Mouse (Mus musculus) duodenum, adult 2 months (tissue): ENCODE results near the gene Ptbp2. TPM values are rescaled to one million over a fixed set of nuclear protein-coding genes. Genes with fewer than 3 reads are reported as not detected.

Experiments
- polyA plus RNA-seq: library from polyadenylated mRNA; depleted of rRNA; stranded (reverse); fragments of >200 nt; gene quantifications from 2 replicates; pipeline ENCODE4 v1.2.3, GENCODE M21; 2012; ENCODE audit warnings: low replicate concordance; rRNA removed

Gene Ptbp2
- 1.8 and 2.0 TPM in 2 replicates for polyA plus RNA-seq

GRCm38 (mm10) chr3:119784366-119784765 lies at the start of gene Ptbp2:
Ptbp2 (minus strand) TSS chr3:119784466.

